Mouse (Mus musculus) MEL (cell line): ENCODE data around the gene Bmp8a. TPM values are rescaled to one million over a fixed set of nuclear protein-coding genes. Genes with fewer than 3 reads are reported as not detected.

ENCODE experiments used
- DNase-seq: peaks from one replicate; pipeline ENCODE4 v3.0.0; 2011; ENCODE audit warnings: low read depth, low spot score
- H3K27ac ChIP-seq: 2 replicates; pipeline ENCODE4 v1.5.1; 2012; ENCODE audit warnings: low read depth, mild to moderate bottlenecking, control low read depth, low read length, moderate library complexity; ENCODE audit not compliant: control insufficient read depth
- H3K27me3 ChIP-seq, 2 experiments: fragments of 150-350 bp in 1 of 2; sonication (generic) in 1 of 2; 2 replicates each; pipeline ENCODE4 v1.6.1; 2012; ENCODE audit warnings: low read length in 2 of 2, mild to moderate bottlenecking in 2 of 2, improper control_type of control experiment in 1 of 2, moderate library complexity in 1 of 2; ENCODE audit not compliant: insufficient read depth in 2 of 2, control insufficient read depth in 1 of 2
- H3K36me3 ChIP-seq, 2 experiments: 2 replicates each; pipeline ENCODE4 v1.6.1; 2012 to 2014; ENCODE audit warnings: low read length in 2 of 2, improper control_type of control experiment in 1 of 2, inconsistent platforms in 1 of 2, mild to moderate bottlenecking in 1 of 2; ENCODE audit not compliant: insufficient read depth in 2 of 2, control insufficient read depth in 1 of 2
- H3K4me1 ChIP-seq, 2 experiments: fragments of 150-350 bp in 1 of 2; sonication (generic) in 1 of 2; 2 replicates each; pipeline ENCODE4 v1.6.1; 2012; ENCODE audit warnings: low read length in 2 of 2, improper control_type of control experiment in 1 of 2, mild to moderate bottlenecking in 1 of 2; ENCODE audit not compliant: insufficient read depth in 2 of 2, control insufficient read depth in 1 of 2
- H3K4me3 ChIP-seq, 2 experiments: fragments of 150-350 bp in 1 of 2; sonication (generic) in 1 of 2; 2 replicates each; pipeline ENCODE4 v1.5.1; 2012; ENCODE audit warnings: low read depth in 2 of 2, low read length in 2 of 2, mild to moderate bottlenecking in 2 of 2, moderate library complexity in 2 of 2, control low read depth in 1 of 2, improper control_type of control experiment in 1 of 2; ENCODE audit not compliant: control insufficient read depth in 1 of 2, insufficient read depth in 1 of 2
- H3K79me2 ChIP-seq: 2 replicates; pipeline ENCODE4 v1.6.1; 2012; ENCODE audit warnings: mild to moderate bottlenecking, low read length, moderate library complexity; ENCODE audit not compliant: control insufficient read depth, poor library complexity, insufficient read depth
- H3K9ac ChIP-seq: 2 replicates; pipeline ENCODE4 v1.6.1; 2012; ENCODE audit warnings: low read depth, mild to moderate bottlenecking, control low read depth, low read length, moderate library complexity; ENCODE audit not compliant: control insufficient read depth, poor library complexity, severe bottlenecking
- H3K9me3 ChIP-seq: fragments of 150-350 bp; sonication (generic); replicated peaks from 2 replicates; pipeline ENCODE4 v1.6.1; 2012; ENCODE audit warnings: mild to moderate bottlenecking, low read length, improper control_type of control experiment, moderate library complexity; ENCODE audit not compliant: insufficient read depth
- BHLHE40 ChIP-seq: IDR thresholded peaks from 2 replicates; pipeline ENCODE4 v1.6.1; 2012; ENCODE audit warnings: low read depth, mild to moderate bottlenecking, inconsistent platforms, low read length, improper control_type of control experiment, borderline replicate concordance
- CHD1 ChIP-seq: IDR thresholded peaks from 2 replicates; pipeline ENCODE4 v1.6.1; 2012; ENCODE audit warnings: low read depth, mild to moderate bottlenecking, inconsistent platforms, low read length, improper control_type of control experiment
- E2F4 ChIP-seq: IDR thresholded peaks from 2 replicates; pipeline ENCODE4 v1.6.1; 2011; ENCODE audit warnings: low read depth, low read length, improper control_type of control experiment, borderline replicate concordance
- EP300 ChIP-seq, 2 experiments: IDR thresholded peaks; 2 replicates each; pipeline ENCODE4 v1.6.1; 2011; ENCODE audit warnings: improper control_type of control experiment in 2 of 2, low read length in 2 of 2, low read depth in 1 of 2, mild to moderate bottlenecking in 1 of 2
- ETS1 ChIP-seq: IDR thresholded peaks from 2 replicates; pipeline ENCODE4 v1.6.1; 2012; ENCODE audit warnings: low read depth, mild to moderate bottlenecking, inconsistent platforms, low read length, improper control_type of control experiment, moderate library complexity
- HCFC1 ChIP-seq: IDR thresholded peaks from 2 replicates; pipeline ENCODE4 v1.6.1; 2012; ENCODE audit warnings: low read depth, mild to moderate bottlenecking, inconsistent platforms, low read length, improper control_type of control experiment, moderate library complexity
- JUND ChIP-seq: IDR thresholded peaks from 2 replicates; pipeline ENCODE4 v1.6.1; 2011; ENCODE audit warnings: low read depth, mild to moderate bottlenecking, improper control_type of control experiment, low read length
- MAFK ChIP-seq: IDR thresholded peaks from 2 replicates; pipeline ENCODE4 v1.6.1; 2011; ENCODE audit warnings: low read depth, mild to moderate bottlenecking, low read length, improper control_type of control experiment, borderline replicate concordance
- MYC ChIP-seq: IDR thresholded peaks from 2 replicates; pipeline ENCODE4 v1.6.1; 2011; ENCODE audit warnings: low read depth, mild to moderate bottlenecking, low read length, improper control_type of control experiment, moderate library complexity
- NELFE ChIP-seq: IDR thresholded peaks from 2 replicates; pipeline ENCODE4 v1.6.1; 2011; ENCODE audit warnings: low read depth, low read length, improper control_type of control experiment
- POLR2AphosphoS2 ChIP-seq: IDR thresholded peaks from 2 replicates; pipeline ENCODE4 v1.6.1; 2011; ENCODE audit warnings: low read length, improper control_type of control experiment
- RAD21 ChIP-seq: IDR thresholded peaks from 2 replicates; pipeline ENCODE4 v1.6.1; 2011; ENCODE audit warnings: mild to moderate bottlenecking, low read depth, low read length, improper control_type of control experiment
- SIN3A ChIP-seq: IDR thresholded peaks from 2 replicates; pipeline ENCODE4 v1.6.1; 2012; ENCODE audit warnings: low read length, improper control_type of control experiment, inconsistent platforms
- SMC3 ChIP-seq: IDR thresholded peaks from 2 replicates; pipeline ENCODE4 v1.6.1; 2011; ENCODE audit warnings: low read depth, low read length, improper control_type of control experiment
- TAL1 ChIP-seq: IDR thresholded peaks from 2 replicates; pipeline ENCODE4 v1.6.1; 2012; ENCODE audit warnings: mild to moderate bottlenecking, inconsistent platforms, low read length, moderate library complexity, mixed read lengths
- TBP ChIP-seq: IDR thresholded peaks from 2 replicates; pipeline ENCODE4 v1.8.0; 2011; ENCODE audit warnings: low read depth, low read length, improper control_type of control experiment
- USF2 ChIP-seq, 2 experiments: IDR thresholded peaks; 2 replicates each; pipeline ENCODE4 v1.6.1; 2011 to 2012; ENCODE audit warnings: improper control_type of control experiment in 2 of 2, low read length in 2 of 2, borderline replicate concordance in 1 of 2, inconsistent platforms in 1 of 2, low read depth in 1 of 2, mild to moderate bottlenecking in 1 of 2; ENCODE audit not compliant: insufficient read depth in 1 of 2
- polyA plus RNA-seq, 2 experiments: library from polyadenylated mRNA; stranded (reverse) in 1 of 2; unstranded in 1 of 2; fragments of >175 nt in 1 of 2; fragments of >200 nt in 1 of 2; gene quantifications; 2 replicates each; pipeline versions ENCODE4 v1.2.1 to v1.2.4; 2012; ENCODE audit warnings: low replicate concordance in 2 of 2, low read depth in 1 of 2; ENCODE audit not compliant: insufficient read length in 2 of 2, insufficient read depth in 1 of 2, missing spikeins in 1 of 2
- total RNA-seq: library from RNA; depleted of rRNA; stranded (reverse); fragments of 300-350 nt; gene quantifications from 2 replicates; pipeline ENCODE4 v1.2.3, GENCODE M21; 2012

The Bmp8a gene
- total and polyA plus RNA-seq, 3 experiments = 0.19 to 0.43 TPM; not detected in 1

GRCm38 (mm10) chr4:123328946-123329345 is 14.1 kb downstream of the Bmp8a start:
- no peak for DNase-seq
- no peak overlapping the region for H3K9ac ChIP-seq
- no peaks in the 10 kb centered on the region for H3K79me2 ChIP-seq
- no peak overlapping the region for H3K27ac ChIP-seq
- H3K4me3 ChIP-seq = no peak overlapping the region
- TF ChIP-seq EP300 (IDR thresholded peaks at IDR 0.05; ENCODE audit: low read depth in 1 of 2, low read length in 2 of 2) (no peak), E2F4 (no peak), HCFC1 (no peak), ETS1 (no peak), NELFE (no peak), TAL1 (no peak), CHD1 (no peak)
- H3K27me3 ChIP-seq = no peaks in the 10 kb centered on the region
- no peaks in the 10 kb centered on the region for H3K4me1 ChIP-seq
- H3K36me3 ChIP-seq = no peaks in the 10 kb centered on the region
- no peaks in the 10 kb centered on the region for H3K9me3 ChIP-seq

- Histone ChIP-seq H3K9me3 (no peaks in the 10 kb centered on the region), H3K79me2 (no peaks in the 10 kb centered on the region), H3K4me1 (no peaks in the 10 kb centered on the region), H3K27me3 (no peaks in the 10 kb centered on the region), H3K36me3 (no peaks in the 10 kb centered on the region), H3K4me3 (no peak overlapping the region), H3K27ac (no peak overlapping the region), H3K9ac (no peak overlapping the region)
- no peak for DNase-seq
- TF ChIP-seq SIN3A = no peak
- no peak for TF ChIP-seq BHLHE40
- no peak for TF ChIP-seq TBP
- no peak for TF ChIP-seq RAD21
Observed at GRCm38 (mm10) chr4:123327630-123328029, 15.4 kb downstream of the Bmp8a start.

GRCm38 (mm10) chr4:123326087-123326486 is 17.0 kb downstream of the Bmp8a start:
- Histone ChIP-seq H3K4me1 (no peaks in the 10 kb centered on the region), H3K9me3 (no peaks in the 10 kb centered on the region), H3K36me3 (no peaks in the 10 kb centered on the region), H3K27ac (no peak overlapping the region), H3K9ac (no peak overlapping the region), H3K4me3 (no peak overlapping the region), H3K27me3 (no peaks in the 10 kb centered on the region), H3K79me2 (no peaks in the 10 kb centered on the region)
- TF ChIP-seq SIN3A (no peak), NELFE (no peak), RAD21 (no peak), MAFK (no peak), USF2 (IDR thresholded peaks at IDR 0.05; ENCODE audit: borderline replicate concordance in 1 of 2, insufficient read depth in 1 of 2, low read depth in 1 of 2, low read length in 2 of 2) (no peak), SMC3 (no peak), POLR2AphosphoS2 (no peak), MYC (no peak), JUND (no peak)
- DNase-seq = no peak
